Mouse (Mus musculus) skeletal muscle tissue, adult 2 months (tissue): ENCODE measurements at regions not wholly inside any gene's neighbourhood (a gene's known extent, or its start where the extent isn't known, plus 50 kb on each side); places are given as distances from the start of the nearest gene placed in this dataset.
A peak's percentile ranks its signal among the peaks of the same experiment; 100 is the strongest.

ENCODE experiments used
- DNase-seq: peaks from one replicate; pipeline ENCODE4 v3.0.0-alpha.2; 2012; ENCODE audit warnings: low read depth, low spot score

- peak; percentile 35 for DNase-seq
Observed at GRCm38 (mm10) chr8:79515282-79515783, 116.0 kb upstream of the Smad1 start.

- no peak for DNase-seq
Observed at GRCm38 (mm10) chr8:79514655-79515278, 115.4 kb upstream of the Smad1 start.

- no peak for DNase-seq
Observed at GRCm38 (mm10) chr8:79508597-79508996, 109.3 kb upstream of the Smad1 start.

- no peak for DNase-seq
Observed at GRCm38 (mm10) chr8:79505381-79505780, 106.1 kb upstream of the Smad1 start.

GRCm38 (mm10) chr8:79503906-79504305 lies 104.6 kb upstream of the Smad1 start:
- DNase-seq: no peak

GRCm38 (mm10) chr8:79502062-79502461 lies 102.7 kb upstream of the Smad1 start:
- no peak for DNase-seq

- DNase-seq: peak; percentile 42
Observed at GRCm38 (mm10) chr8:79501238-79501637, 101.9 kb upstream of the Smad1 start.

- no peak for DNase-seq
Observed at GRCm38 (mm10) chr8:79499258-79499657, 99.9 kb upstream of the Smad1 start.

GRCm38 (mm10) chr8:79498611-79499010 lies 99.3 kb upstream of the Smad1 start:
- no peak for DNase-seq

- DNase-seq: no peak
Observed at GRCm38 (mm10) chr8:79491156-79491698, 91.9 kb upstream of the Smad1 start.

- DNase-seq: no peak
Observed at GRCm38 (mm10) chr8:79490739-79491138, 91.4 kb upstream of the Smad1 start.

- no peak for DNase-seq
Observed at GRCm38 (mm10) chr8:79488861-79489260, 89.5 kb upstream of the Smad1 start.

GRCm38 (mm10) chr8:79487597-79487996 lies 88.3 kb upstream of the Smad1 start:
- DNase-seq: no peak

GRCm38 (mm10) chr8:79479326-79479725 lies 80.0 kb upstream of the Smad1 start:
- DNase-seq: no peak

- no peak for DNase-seq
Observed at GRCm38 (mm10) chr8:79476012-79476411, 76.7 kb upstream of the Smad1 start.

- no peak for DNase-seq
Observed at GRCm38 (mm10) chr8:79474679-79475078, 75.4 kb upstream of the Smad1 start.

GRCm38 (mm10) chr8:79452101-79452500 lies 52.8 kb upstream of the Smad1 start:
- no peak for DNase-seq

- DNase-seq: no peak
Observed at GRCm38 (mm10) chr8:79449453-79449852, 50.1 kb upstream of the Smad1 start.
